Mouse (Mus musculus) ovary, adult 2 months (tissue): ENCODE results near the gene Hist1h4h. TPM values are rescaled to one million over a fixed set of nuclear protein-coding genes. Genes with fewer than 3 reads are reported as not detected.

ENCODE experiments used
- polyA plus RNA-seq: library from polyadenylated mRNA; depleted of rRNA; stranded (reverse); fragments of >200 nt; gene quantifications from 2 replicates; pipeline ENCODE4 v1.2.3, GENCODE M21; 2012; rRNA removed

Hist1h4h gene
- 61.1 and 64.4 TPM in 2 replicates for polyA plus RNA-seq

DNA sequence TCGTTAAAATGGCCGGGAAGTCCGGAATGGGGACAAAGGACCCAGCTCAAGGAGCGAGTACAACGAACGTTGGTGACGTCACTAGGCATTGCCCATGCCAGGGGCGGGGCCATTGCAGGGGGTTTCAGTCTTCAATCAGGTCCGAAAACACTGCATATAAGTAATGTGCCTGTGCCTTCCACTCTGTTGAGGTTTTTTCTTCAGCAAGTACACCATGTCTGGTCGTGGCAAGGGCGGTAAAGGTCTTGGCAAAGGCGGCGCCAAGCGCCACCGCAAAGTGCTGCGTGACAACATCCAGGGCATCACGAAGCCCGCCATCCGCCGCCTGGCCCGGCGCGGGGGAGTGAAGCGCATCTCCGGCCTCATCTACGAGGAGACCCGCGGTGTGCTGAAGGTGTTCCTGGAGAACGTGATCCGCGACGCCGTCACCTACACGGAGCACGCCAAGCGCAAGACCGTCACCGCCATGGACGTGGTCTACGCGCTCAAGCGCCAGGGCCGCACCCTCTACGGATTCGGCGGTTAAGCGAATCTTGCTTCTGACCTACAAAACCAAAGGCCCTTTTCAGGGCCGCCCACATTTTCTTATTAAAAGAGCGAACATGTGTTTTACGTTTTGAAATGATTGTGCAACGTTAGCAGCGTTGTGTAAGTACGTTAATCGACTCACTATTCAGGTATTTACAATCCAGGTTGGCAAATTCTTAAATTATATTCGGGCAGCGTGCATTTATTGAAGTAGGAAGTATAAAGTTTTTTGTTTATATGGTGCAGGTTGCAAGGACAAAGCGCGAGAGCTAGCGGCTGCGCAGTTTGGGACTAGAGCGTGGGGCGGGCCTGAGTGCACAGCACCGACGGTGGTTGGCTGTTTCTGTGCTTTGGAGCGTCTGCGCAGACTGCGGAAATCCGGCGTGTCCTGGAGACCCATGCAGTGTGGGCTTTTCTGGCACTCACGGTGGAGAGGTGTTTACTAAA lies at the start of gene Hist1h4h:
Hist1h4h (plus strand) TSS at position 150 of the 975 bp plus-strand sequence.

DNA sequence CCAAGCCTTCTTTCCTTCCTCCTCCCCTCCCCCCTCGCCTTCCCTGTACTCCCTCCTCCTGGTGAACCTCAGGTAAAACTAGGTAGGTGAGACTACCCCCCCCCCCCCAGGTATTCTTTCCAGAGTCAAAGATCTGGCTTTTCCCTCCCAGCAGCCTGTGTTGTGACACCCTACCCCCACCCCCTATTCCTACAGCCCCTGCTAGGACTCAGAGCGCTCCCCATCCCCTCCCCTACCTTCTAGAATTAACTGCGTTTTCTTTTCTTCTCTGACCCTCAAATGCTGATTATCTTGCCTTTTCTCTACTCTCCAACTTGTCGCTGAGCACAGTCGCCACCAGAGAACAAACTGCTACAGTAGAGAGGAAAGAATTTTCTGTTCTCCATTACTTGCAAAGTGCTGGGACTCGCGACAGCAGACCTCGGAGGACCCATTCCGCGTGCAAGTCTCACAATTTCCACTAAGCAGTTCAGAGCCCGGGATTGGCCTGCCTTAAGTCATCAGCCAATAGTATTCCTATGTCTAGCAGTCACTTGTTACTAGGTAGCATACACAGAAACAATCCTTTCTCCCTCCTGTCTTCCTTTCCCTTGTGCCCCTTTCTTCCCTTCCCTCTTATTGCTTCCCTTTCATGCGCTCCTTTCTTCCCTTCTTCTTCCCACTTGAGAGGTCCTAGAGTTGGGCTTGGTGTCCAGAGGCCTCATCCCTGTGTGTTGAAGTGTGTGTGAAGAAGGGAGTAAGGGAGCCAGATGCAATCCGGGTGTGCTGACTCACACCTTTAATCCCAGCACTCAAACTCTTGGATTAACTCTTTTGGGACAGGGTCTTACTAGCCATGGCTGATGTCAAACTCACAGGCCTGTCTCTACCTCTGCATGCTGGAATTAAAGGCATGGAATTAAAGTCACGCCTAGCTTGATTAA lies 42.2 kb upstream of the Hist1h4h start, which contains the start of gene Btn2a2:
Btn2a2 (minus strand) TSS at position 458 of the 923 bp plus-strand sequence.

GRCm38 (mm10) chr13:23533560-23534367 lies 2.9 kb downstream of the Hist1h4h start, which contains the start of gene Hist1h2af:
TSS of gene Hist1h2af (plus strand) at chr13:23533906.

GRCm38 (mm10) chr13:23535137-23536075 lies 4.6 kb downstream of the Hist1h4h start, which contains the start of gene Hist1h3g:
TSS of gene Hist1h3g (plus strand) at chr13:23535422.

GRCm38 (mm10) chr13:23542999-23543607 lies 12.3 kb downstream of the Hist1h4h start, which contains the start of gene Hist1h2bh:
TSS of gene Hist1h2bh (minus strand) at chr13:23543392.

GRCm38 (mm10) chr13:23543965-23544786 lies 13.3 kb downstream of the Hist1h4h start, which contains the start of gene Hist1h3f:
TSS of gene Hist1h3f (plus strand) at chr13:23544052.

DNA sequence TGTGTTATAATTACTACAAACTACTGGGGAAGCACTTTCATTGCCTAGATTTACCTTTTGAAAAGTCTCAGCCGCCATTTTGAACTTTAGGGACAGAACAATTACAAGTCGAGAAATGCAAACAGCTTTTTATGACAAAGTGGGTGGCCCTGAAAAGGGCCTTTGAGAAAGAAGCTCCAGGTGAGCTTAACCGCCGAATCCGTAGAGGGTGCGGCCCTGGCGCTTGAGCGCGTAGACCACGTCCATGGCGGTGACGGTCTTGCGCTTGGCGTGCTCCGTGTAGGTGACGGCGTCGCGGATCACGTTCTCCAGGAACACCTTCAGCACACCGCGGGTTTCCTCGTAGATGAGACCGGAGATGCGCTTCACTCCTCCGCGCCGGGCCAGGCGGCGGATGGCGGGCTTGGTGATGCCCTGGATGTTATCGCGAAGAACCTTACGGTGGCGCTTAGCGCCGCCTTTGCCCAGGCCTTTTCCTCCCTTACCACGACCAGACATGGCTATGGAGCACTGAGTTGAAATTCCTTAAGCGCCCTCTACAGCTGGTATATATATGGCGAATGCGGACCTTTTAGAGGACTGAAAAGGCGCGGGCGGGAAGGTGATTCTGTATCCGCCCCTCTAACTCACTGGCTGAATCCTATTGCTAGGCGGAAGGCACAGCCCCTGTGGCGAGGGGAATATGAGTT lies 20.4 kb downstream of the Hist1h4h start, which contains the start of gene Hist1h4f:
Hist1h4f (minus strand) TSS at position 503 of the 689 bp plus-strand sequence.

GRCm38 (mm10) chr13:23552962-23553361 lies 22.1 kb downstream of the Hist1h4h start, which contains the start of gene Hist1h1d:
TSS of gene Hist1h1d (plus strand) at chr13:23553262.

DNA sequence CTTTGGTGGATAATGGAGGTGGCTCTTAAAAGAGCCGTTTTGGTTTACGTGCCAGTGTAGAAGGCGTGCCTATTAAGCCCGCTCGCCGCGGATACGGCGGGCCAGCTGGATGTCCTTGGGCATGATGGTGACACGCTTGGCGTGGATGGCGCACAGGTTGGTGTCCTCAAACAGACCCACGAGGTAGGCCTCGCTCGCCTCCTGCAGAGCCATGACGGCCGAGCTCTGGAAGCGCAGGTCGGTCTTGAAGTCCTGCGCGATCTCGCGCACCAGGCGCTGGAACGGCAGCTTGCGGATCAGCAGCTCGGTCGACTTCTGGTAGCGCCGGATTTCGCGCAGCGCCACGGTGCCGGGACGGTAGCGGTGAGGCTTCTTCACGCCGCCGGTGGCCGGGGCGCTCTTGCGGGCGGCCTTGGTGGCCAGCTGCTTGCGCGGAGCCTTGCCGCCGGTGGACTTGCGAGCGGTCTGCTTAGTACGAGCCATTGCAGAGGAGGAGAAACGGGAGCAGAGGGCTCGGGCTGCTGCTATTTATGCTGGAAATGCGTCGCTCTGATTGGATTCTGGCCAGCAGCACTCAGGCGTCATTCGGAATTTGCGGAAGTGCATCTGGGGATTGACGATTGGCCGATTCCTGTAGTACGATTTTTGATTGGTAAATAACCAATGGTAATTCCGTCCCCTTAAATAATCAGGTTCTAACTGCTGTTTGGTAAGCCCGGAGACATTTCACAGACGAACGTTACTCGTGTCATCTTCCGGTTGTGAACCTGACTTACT lies 31.2 kb downstream of the Hist1h4h start, which contains the start of gene Hist1h3e:
Hist1h3e (minus strand) TSS at position 487 of the 777 bp plus-strand sequence.

GRCm38 (mm10) chr13:23571022-23571503 lies 40.2 kb downstream of the Hist1h4h start, which contains the start of the genes Hist1h2ae and Hist1h2bg:
TSS of gene Hist1h2ae (minus strand) at chr13:23571220.
TSS of gene Hist1h2bg (plus strand) at chr13:23571396.

DNA sequence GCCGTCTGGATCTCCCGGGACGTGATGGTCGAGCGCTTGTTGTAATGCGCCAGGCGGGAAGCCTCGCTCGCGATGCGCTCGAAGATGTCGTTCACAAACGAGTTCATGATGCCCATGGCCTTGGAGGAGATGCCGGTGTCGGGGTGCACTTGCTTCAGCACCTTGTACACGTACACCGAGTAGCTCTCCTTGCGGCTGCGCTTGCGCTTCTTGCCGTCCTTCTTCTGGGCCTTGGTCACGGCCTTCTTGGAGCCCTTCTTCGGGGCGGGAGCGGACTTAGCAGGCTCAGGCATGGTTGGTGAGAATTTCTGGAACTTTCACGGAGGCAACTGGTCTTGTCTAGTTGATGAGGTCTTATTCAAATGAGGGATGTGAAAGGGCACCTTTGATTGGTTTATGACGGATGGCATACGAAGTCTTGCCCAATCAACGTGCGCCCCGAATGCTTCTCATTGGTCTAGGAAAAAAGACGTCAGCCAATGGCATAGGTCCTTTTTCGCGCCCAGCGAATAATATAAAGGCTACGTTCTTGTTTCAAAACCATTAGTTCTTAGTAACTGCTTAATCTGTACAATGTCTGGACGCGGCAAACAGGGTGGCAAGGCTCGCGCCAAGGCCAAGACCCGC lies 43.2 kb downstream of the Hist1h4h start, which contains the start of the genes Hist1h2bf and Hist1h2ad:
Hist1h2bf (minus strand) TSS at position 299 of the 627 bp plus-strand sequence.
Hist1h2ad (plus strand) TSS at position 484 of the 627 bp plus-strand sequence.

DNA sequence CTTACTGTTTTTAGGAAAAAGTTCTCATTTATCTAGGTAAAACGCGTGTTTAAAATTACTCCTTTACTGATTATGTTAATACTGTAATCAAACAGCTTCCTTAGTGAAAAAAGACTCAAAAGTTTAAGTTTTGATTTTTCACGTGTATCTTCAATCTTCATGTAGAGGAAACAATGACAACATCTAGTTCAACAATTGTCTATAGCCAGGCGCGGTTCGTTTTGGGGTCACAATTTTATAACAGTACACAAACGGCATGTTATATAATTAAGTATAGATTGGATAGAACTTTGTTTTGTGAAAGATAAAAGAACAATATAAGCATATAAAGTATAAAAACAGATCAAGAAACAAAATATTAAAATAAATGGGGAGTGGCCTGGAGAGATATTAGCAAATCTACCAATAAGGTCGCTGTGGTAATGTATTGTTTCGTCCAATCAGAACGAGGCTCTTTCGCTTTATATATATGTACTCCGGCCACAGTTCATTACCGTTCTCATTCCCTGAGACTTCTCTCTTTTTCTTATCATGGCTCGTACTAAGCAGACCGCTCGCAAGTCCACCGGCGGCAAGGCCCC lies 44.5 kb downstream of the Hist1h4h start, which contains the start of gene Hist1h3d:
Hist1h3d (plus strand) TSS at position 493 of the 581 bp plus-strand sequence.

